Mouse (Mus musculus) testis, adult 2 months (tissue): ENCODE results near the gene Cdc25b. TPM values are rescaled to one million over a fixed set of nuclear protein-coding genes. Genes with fewer than 3 reads are reported as not detected.
A peak's percentile ranks its signal among the peaks of the same experiment; 100 is the strongest.

ENCODE experiments used
- H3K27ac ChIP-seq: fragments of 200-500 bp; 2 replicates; pipeline ENCODE4 v1.5.1; 2012; ENCODE audit warnings: low read depth, low read length; ENCODE audit not compliant: control insufficient read depth, insufficient read depth
- H3K27me3 ChIP-seq: fragments of 200-500 bp; 2 replicates; pipeline ENCODE4 v1.6.1; 2012; ENCODE audit warnings: mild to moderate bottlenecking, low read length, moderate library complexity; ENCODE audit not compliant: control insufficient read depth, insufficient read depth
- H3K36me3 ChIP-seq: fragments of 200-500 bp; 2 replicates; pipeline ENCODE4 v1.6.1; 2012; ENCODE audit warnings: mild to moderate bottlenecking, low read length; ENCODE audit not compliant: control insufficient read depth, insufficient read depth
- H3K4me1 ChIP-seq: fragments of 200-500 bp; 2 replicates; pipeline ENCODE4 v1.6.1; 2012; ENCODE audit warnings: low read length; ENCODE audit not compliant: control insufficient read depth, insufficient read depth
- H3K4me3 ChIP-seq: fragments of 200-500 bp; 2 replicates; pipeline ENCODE4 v1.5.1; 2012; ENCODE audit warnings: low read depth, mild to moderate bottlenecking, low read length, moderate library complexity, mixed read lengths; ENCODE audit not compliant: control insufficient read depth
- CTCF ChIP-seq: fragments of 200-500 bp; IDR thresholded peaks from 2 replicates; pipeline ENCODE4 v1.5.1; 2012; ENCODE audit warnings: low read depth, mild to moderate bottlenecking, inconsistent platforms, low read length, moderate library complexity; ENCODE audit not compliant: control insufficient read depth, insufficient read depth, insufficient replicate concordance
- POLR2A ChIP-seq: fragments of 200-500 bp; IDR thresholded peaks from 2 replicates; pipeline ENCODE4 v1.6.1; 2012; ENCODE audit warnings: low read depth, mild to moderate bottlenecking, inconsistent platforms, low read length, moderate library complexity; ENCODE audit not compliant: control insufficient read depth
- polyA plus RNA-seq: library from polyadenylated mRNA; depleted of rRNA; stranded (reverse); fragments of >200 nt; gene quantifications from 2 replicates; pipeline ENCODE4 v1.2.3, GENCODE M21; 2012

The Cdc25b gene
- polyA plus RNA-seq, 1 experiment, result 2.9 TPM

DNA sequence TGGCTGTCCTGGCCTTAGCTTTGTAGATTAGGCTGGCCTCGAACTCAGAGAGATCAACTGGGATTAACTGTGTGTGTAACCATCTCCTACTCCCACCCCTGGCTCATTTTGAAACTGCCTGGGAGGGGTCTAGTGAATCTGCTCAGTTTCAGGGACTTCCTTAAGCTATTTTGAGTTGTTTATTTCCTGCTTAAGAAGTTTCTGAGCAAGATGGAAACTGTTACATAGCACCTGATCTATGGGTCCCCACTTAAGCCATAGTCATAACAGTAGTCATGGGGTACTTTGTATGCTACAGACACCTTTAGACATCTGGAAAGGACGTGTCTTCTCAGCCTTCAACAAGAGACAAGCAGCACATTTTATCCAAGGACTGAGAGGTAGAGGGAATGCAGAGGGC, 14.0 kb downstream of the Cdc25b start:
- no peak overlapping the region for H3K27ac ChIP-seq
- H3K27me3 ChIP-seq, result no peaks in the 10 kb centered on the region
- no peaks in the 10 kb centered on the region for H3K4me1 ChIP-seq
- TF ChIP-seq POLR2A (no peak), CTCF (no peak)
- H3K4me3 ChIP-seq, result no peak overlapping the region
- no peaks in the 10 kb centered on the region for H3K36me3 ChIP-seq

DNA sequence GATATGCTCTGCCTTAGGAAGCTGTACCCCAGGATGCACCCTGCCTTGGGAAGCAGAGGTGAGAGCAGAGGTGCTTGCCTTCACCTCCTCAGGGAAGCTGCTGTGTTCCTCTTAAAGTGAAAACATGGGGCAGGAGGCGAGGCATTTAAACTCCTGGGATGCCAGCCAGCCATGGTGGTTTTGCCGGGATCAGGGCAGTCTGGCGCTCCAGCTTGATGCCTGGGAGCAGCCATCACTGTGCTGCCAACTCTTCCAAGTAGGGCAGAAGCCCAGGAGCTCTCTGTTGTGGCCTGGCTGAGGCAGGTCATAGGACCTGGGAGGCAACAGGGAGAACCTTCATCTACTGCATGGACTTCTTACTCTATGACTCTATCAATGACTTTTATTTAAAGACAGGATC, 14.5 kb downstream of the Cdc25b start:
- TF ChIP-seq POLR2A (no peak), CTCF (no peak)
- H3K36me3 ChIP-seq, result no peaks in the 10 kb centered on the region

DNA sequence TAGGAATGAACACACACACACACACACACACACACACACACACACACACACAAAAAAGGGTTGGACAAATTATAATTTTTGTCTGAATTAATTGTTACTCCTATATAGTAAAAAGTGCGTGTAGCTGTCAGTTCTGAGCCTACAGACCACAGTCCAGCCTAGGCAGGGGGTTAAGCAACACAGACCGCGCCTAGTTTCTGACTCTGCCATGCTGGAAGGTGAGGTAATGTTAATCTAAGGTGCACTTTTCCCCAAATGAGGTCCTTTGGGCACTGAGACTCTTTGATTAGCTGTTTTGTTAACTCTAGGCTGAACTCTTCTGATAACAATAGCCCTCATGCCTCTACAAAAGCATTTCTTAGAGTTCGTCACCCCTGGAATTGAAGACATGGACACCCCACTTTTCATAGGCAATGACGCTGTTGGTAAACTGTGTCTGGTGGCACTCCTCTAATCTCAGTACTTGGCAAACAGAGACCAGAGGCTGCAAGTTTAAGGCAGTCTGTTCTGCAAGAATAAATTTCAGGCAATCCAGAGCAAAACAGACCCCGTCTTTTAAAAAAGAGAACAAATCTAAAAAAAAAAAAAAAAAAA, 17.2 kb downstream of the Cdc25b start:
- Histone ChIP-seq H3K27me3 (no peaks in the 10 kb centered on the region), H3K4me1 (no peaks in the 10 kb centered on the region), H3K4me3 (no peak overlapping the region), H3K27ac (no peak overlapping the region), H3K36me3 (no peaks in the 10 kb centered on the region)
- TF ChIP-seq POLR2A, result no peak
- TF ChIP-seq CTCF, result no peak

More for the DNA sequence above, 14.5 kb downstream of the Cdc25b start:
- Histone ChIP-seq H3K27me3 (no peaks in the 10 kb centered on the region), H3K4me3 (no peak overlapping the region), H3K4me1 (no peaks in the 10 kb centered on the region), H3K27ac (no peak overlapping the region)

DNA sequence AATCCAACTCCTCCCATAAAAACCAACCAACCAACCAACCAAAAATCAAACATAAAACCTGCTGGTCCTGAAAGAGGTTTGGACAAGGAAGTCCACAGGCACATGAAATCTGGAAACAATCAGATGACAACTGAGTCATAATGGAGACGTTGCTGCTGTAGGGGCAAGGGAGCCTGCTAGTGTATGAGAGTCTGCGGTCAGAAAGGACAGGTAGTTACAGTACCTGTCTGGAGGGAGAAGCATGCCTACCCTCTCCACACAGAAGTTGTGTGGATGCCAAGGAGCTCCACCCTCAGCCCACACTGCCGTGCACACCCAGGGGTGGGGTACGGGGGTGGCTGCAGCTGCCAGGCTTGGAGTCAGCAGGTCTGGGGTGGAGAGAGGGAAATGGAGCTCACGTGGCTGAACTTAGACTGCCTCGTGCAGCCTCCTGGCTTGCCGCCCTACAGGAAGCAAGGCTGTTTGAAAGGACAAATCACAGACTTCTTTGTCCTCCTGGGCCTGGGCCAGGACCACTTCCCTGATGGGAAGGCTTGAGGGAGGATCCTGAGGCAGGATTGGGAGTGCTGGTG, 17.7 kb downstream of the Cdc25b start:
- H3K27me3 ChIP-seq, result no peaks in the 10 kb centered on the region
- H3K4me1 ChIP-seq, result no peaks in the 10 kb centered on the region; the same call in none of the 2 replicates
- H3K36me3 ChIP-seq, result no peaks in the 10 kb centered on the region
- TF ChIP-seq CTCF, result no peak
- no peak for TF ChIP-seq POLR2A
- no peak overlapping the region for H3K4me3 ChIP-seq
- peak overlapping the region; percentile 72 for H3K27ac ChIP-seq

- Histone ChIP-seq H3K27me3 (no peaks in the 10 kb centered on the region), H3K27ac (no peak overlapping the region), H3K4me3 (no peak overlapping the region), H3K4me1 (peaks cover 2% of the 10 kb centered on the region), H3K36me3 (no peaks in the 10 kb centered on the region)
- TF ChIP-seq CTCF, result no peak
- TF ChIP-seq POLR2A, result no peak
These were observed 18.9 kb downstream of the Cdc25b start for GRCm38 (mm10) chr2:131205521-131206182.

DNA sequence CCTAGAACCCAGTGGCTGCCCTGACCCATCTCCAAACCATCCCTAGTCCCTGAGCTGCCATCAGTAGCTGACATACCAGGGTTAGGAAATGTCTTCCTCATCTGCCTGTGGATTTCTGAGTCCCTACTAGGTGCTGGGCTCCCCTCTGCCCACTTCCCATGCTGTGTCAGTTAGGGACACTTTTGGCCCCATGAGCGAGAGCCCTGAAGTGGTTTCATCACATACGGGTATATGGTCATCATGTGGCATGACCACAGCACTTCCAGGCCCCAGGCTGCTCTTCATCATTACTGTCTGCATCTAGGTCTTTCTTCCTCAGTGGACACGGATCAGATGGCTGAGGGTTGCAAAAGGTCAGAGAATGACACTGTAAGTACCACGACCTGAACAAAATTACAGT, 20.0 kb downstream of the Cdc25b start, which contains the start of gene Ap5s1:
Gene Ap5s1, plus strand, starts transcription at position 301 of the 400 bp plus-strand sequence.
- H3K27me3 ChIP-seq, result no peaks in the 10 kb centered on the region
- H3K4me3 ChIP-seq, result no peak within 1 kb of the TSS
- peaks cover 2% of the 10 kb centered on the region for H3K4me1 ChIP-seq
- H3K27ac ChIP-seq, result no peak within 1 kb of the TSS
- no peak for TF ChIP-seq POLR2A
- TF ChIP-seq CTCF, result no peak
- no peaks in the 10 kb centered on the region for H3K36me3 ChIP-seq

- TF ChIP-seq CTCF (no peak), POLR2A (no peak)
- no peaks in the 10 kb centered on the region for H3K27me3 ChIP-seq
- no peaks in the 10 kb centered on the region for H3K36me3 ChIP-seq
- no peak overlapping the region for H3K4me3 ChIP-seq
- peaks cover 2% of the 10 kb centered on the region for H3K4me1 ChIP-seq
- H3K27ac ChIP-seq, result no peak overlapping the region
These were observed 21.6 kb downstream of the Cdc25b start for GRCm38 (mm10) chr2:131208356-131208755.
